Mouse (Mus musculus) left cerebral cortex, postnatal 10 days (tissue): Measurements from ENCODE around the gene Bag5. TPM values are rescaled to one million over a fixed set of nuclear protein-coding genes. Genes with fewer than 3 reads are reported as not detected.

Source experiments
- DNase-seq, 2 experiments: peaks; one replicate each; pipeline ENCODE4 v3.0.0; 2021 to 2022; ENCODE audit warnings: low spot score in 2 of 2, mixed read lengths in 1 of 2; ENCODE audit errors: extremely low spot score in 1 of 2
- intact Hi-C: fragments of 180-260 bp; cut with DNase I; formaldehyde crosslinking; loops from one replicate; pipeline ENCODE4 v1.15.1; 2025
- total RNA-seq, 2 experiments: library from RNA; stranded (reverse); gene quantifications; 2 replicates each; pipeline ENCODE4 v1.2.3; 2021

Bag5 gene
- total RNA-seq, 2 experiments from 2014 or later = 40.6 to 43.2 TPM

DNA sequence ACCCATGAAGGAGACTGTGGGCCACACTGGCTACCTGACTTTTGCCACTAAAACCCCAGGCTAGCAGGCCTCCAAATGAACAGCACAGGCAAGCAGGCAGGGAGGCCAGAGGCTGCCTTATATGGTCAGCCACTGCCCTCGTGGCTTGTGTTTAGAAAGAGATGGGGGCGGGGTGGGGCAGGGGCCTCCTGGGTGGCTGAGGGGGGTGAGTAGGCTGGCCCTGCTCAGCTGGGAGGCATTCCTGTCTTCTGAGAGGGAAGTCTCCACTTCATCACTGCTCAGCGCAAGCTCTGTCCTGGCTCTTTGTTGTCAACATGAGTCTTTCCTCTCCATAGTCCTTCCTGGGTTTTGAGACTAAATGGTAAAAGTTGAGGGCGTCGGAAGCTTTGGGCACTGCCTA, 30.3 kb downstream of the Bag5 start:
- intact Hi-C loops = no loop called here
- DNase-seq = peak in 1 of 2 experiments; percentile 47

DNA sequence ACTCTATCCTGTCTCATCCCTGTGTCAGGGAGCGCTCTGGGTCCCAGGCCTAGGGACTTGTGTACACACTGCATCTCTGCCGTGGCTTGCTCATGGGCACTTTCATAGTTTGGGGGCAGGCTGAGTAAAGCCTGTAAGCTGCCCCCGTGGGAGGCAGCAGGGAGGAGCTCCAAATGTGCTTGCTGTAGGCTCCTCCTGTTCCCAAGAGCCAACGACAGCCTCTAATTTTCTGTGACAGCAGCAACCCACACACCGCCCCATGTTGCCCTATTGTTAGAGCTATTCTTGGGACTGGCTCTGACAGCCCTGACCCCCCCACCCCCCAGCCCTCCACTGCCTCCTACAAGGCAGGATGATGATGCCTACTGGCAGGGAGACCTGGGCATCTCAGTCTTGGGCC, 31.1 kb downstream of the Bag5 start:
- DNase-seq = peak in 1 of 2 experiments; percentile 24
- intact Hi-C loops = no loop called here

DNA sequence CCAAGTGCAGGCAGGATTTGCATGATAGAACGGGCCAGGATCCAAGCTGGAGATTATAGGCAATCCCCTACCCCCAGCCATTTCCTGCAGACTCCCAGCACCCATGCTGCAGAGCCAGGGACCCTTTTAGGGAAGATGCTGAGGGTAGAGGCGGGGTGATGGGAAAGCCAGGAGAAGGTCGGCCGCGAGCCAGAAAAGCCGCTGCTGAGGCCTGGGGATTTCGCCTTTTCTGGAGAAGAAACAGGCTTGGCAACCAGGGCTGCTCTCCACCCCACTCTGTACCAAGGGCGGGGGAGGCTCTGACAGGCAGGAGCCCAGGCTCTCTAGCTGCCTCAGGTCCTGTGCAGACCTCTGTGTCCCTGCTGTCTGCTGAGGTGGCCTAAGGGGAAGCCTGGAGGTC, 31.8 kb downstream of the Bag5 start:
- peak in 1 of 2 experiments; percentile 25 for DNase-seq
- intact Hi-C loops = no loop called here

DNA sequence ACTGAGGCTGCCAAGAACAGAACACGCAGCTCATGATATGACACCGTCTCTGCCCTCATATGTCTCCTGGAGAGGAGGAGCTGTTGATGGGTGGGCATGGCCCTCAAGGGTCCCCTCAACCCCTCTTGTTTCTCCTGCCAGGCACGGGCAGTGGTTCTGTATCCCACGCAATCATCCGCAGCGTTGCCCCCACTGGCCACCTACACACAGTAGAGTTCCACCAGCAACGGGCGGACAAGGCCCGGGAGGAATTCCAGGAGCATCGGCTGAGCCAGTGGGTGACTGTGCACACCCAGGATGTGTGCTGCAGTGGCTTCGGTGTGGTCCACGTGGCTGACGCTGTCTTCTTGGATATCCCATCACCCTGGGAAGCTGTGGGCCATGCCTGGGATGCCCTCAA, 32.4 kb downstream of the Bag5 start:
- intact Hi-C loops = no loop called here
- peak in 1 of 2 experiments; percentile 22 for DNase-seq

DNA sequence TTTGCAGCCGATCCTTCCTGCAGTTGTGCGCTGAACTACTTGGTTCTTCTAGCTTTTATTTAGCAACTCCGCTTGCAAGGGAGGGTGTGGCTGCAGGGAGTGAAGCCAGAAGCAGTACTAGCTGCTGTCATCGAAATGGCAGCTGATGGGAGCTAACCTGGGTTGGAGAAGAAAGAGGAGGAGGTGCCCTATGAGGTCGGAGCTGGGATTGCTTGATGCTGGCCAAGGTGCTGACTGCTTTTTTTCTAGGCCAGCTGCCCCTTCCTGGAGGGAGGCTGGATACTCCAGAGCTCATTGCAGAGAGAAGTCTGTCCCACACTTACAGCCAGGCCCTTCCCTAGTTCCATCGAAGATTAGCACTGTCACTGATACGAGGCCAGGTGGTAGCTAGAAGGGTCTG, 34.1 kb downstream of the Bag5 start:
- intact Hi-C loops = no loop called here
- no peak for DNase-seq

DNA sequence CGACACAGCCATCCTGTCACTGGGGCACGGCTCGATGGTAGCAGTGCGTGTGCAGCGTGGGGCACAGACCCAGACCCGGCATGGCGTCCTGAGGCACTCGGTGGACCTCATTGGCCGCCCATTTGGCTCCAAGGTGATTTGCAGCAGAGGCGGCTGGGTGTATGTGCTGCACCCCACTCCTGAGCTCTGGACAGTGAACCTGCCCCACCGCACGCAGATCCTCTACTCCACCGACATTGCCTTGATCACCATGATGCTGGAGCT, 34.5 kb downstream of the Bag5 start:
- no peak for DNase-seq

DNA sequence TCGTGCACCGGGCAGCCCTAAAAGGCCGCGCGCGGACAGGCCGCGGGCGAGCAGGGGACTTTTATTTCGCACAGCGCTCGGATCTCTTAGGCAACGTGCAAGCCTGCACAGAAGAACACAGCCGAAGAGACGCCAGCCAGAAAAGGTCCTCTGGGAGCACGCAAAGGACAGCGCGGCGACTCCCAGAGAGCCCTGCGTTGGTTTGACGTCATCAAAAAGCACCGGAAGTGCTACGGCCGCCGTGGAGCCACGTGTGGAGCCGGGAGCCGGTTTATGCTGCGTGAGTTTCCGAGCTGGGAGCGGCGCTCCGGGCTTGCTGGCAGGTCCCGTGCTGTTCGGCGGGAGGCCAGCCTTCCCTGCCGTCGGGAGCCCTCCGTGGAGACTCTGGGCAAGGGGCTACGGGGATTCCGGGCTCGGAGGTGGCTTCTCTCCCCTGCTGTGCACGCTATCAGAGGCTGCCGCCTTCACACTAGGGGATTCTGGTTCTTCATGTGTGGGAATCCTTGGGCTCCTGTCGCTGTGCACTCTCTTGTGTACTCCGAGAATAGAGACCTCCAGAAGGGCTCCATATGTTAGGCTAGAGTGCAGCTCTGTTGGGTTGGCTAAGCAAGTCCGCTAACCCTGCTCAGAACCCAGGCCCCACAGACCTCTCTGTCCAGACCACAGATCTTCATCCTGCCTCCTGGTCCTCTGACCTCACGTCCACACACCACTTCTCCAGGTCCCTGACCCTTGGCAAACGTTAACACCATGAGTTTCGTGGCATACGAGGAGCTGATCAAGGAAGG, 35.0 kb downstream of the Bag5 start, which contains the start of gene Trmt61a:
Gene Trmt61a, plus strand, starts transcription at position 224 of the 788 bp plus-strand sequence.
- DNase-seq = peak; percentile 88 to 95
- intact Hi-C loops = no loop called here

More for the DNA sequence above, 34.5 kb downstream of the Bag5 start:
- intact Hi-C loops = no loop called here

DNA sequence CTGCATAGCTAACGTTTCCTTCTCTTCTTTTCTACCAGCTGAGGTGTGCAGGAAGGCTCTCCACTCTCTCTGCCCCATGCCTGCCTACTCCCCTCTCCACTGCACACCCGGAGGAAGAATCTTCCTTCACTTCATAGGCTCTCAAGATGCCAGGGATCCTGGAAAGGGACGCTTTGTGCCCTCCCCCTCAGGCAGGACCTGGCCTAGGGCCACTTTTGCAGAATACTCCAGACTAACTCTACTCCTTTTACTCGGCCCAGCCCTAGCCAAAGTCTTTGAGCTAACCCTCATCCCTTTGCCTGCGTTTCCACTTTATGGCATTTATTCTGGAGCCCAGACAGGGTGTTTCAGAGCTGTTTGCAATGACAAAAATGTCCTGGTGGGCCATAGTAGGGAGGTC, 35.6 kb downstream of the Bag5 start:
- peak in 1 of 2 experiments; percentile 64 for DNase-seq
- intact Hi-C loops = no loop called here

DNA sequence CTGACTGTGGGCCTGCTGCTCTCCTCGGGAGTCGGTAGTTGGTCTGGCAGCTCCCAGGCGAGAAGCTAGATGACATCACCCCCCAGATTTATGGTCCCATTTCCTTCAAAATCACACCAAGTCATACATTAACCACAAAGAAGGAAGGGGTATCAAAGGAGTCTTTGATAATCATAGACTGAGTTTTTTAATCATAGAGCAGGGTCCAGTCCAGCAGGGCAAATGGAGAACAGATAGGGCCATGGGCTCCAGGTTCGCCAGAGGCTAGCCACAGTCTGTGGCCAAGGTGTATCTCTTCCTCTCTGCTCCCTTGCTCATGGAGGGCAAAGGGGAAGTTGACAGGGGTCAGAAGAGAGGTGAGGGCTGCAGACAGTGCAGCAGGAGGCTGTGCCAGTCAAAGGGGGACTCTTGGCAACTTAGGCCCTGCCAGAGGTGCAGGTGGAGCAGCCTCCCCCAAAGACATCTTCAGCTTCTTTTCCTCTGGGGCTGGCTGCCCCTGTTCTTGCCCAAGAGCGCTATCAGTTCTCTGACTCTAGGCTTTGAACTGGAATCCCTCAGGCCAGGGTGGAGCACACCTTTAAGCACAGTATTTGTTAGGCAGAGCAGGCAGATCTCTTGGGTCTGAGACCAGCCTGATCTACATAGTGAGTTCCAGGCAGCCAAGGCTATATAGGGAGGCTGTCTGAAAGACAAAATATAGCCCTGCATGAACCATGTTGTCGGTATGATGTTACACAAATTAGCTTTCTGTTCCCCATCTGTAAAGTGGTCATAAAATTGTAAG, 37.1 kb downstream of the Bag5 start:
- no peak for DNase-seq
- intact Hi-C loops = no loop called here

DNA sequence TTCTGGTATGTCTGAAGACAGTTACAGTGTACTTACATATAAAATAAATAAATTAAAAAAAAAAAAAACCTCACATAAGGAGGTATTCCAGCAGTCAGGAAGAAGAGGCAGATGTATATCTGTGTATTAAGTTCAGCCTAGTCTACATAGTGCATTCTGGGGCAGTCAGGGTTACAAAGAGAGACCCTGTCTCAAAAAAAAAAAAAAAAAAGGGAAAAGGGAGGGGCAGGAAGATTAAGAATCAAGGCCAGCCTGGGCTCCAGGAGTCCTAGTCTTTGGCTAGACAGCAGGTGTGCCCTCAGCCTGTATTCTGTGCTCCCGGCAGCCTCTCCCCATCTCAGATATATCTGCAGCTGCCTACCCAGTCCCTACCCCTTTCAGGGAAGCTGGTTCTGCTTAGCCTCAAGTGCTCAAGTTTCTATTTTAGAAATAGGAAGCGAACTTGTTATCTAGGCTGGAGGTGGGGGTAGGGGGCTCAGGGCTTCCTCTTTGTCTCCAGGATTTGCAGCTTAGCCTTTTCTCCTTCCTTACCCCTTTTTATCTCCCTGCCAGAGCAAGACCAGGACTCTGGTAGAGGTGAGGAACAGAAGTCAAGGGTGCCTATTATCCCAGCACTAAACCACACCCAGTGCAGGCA, 38.1 kb downstream of the Bag5 start:
- intact Hi-C loops = loop anchor here (5.0 kb wide), 1 partner anchor 37 kb away; the partner anchor contains the start of genes Apopt1 and Bag5
- no peak for DNase-seq

DNA sequence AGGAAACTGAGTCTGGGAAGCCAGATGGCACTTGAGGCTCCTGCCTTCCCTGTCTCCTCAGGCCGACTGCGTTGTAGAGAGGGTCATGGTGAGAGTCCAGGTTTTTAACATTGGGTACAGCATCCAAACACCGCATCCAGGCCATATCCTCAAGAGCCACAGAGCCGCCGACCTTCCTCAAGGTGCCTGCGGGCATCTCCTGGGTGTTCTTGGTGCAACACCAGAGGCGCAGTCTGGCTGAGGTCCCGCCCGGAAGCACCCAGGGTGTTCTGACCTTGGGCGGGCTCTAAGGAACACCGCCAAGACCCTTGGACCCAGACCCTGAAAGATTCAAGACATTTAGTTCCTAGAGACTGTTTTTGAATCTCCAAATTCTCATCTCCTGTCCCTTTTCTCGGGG, 40.5 kb downstream of the Bag5 start:
- peak in 1 of 2 experiments; percentile 54 for DNase-seq
- intact Hi-C loops = loop anchor here (5.0 kb wide), 1 partner anchor 40 kb away; the partner anchor contains the start of genes Apopt1 and Bag5

DNA sequence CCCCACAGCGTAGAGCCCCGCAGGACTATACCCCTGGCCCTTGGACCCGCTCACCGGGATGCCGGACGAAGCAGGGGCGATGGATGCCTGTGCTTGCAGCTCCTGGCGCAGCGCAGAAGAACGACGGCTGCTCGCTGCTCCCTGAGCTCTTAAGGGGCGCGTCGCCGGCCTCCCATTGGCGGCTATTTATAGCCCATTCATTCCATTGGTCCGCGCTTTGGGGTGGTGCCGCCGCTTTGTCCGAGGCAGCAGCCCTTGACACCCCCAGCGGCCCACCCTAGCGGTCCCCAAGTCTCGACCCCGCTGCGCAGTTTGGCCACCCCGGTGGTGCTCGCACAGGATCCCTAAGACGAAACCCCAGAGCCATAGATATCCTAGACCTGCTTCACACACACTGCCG, 40.9 kb downstream of the Bag5 start, which contains the start of gene Ckb:
Gene Ckb, minus strand, starts transcription at position 163 of the 400 bp plus-strand sequence.
- DNase-seq = peak; percentile 93 to 95
- intact Hi-C loops = loop anchor here (5.0 kb wide), 1 partner anchor 40 kb away; the partner anchor contains the start of genes Apopt1 and Bag5

DNA sequence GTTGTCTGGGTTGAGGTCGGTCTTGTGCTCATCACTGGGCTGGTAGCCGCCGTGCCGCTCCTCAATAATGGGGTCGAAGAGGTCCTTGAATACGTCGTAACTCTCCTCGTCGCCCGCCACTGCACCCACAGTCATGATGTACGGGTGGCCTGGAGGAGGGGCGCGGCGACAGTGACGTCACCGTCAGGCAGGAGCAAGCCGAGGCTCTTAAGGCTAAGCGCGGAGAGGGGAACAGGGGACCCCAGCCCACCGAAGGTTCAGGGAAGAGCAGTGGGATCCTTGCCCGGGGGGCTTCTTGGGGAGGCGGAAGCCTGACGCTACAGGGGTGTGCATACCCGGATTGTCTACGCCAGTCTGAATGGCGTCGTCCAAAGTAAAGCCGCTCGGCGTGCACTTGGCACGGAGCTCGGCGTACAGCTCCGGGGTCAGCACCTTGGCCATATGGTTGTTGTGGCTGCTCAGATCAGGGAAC, 41.6 kb downstream of the Bag5 start:
- DNase-seq = peak; percentile 79 to 89
- intact Hi-C loops = loop anchor here (5.0 kb wide), 1 partner anchor 41 kb away; the partner anchor contains the start of genes Apopt1 and Bag5

DNA sequence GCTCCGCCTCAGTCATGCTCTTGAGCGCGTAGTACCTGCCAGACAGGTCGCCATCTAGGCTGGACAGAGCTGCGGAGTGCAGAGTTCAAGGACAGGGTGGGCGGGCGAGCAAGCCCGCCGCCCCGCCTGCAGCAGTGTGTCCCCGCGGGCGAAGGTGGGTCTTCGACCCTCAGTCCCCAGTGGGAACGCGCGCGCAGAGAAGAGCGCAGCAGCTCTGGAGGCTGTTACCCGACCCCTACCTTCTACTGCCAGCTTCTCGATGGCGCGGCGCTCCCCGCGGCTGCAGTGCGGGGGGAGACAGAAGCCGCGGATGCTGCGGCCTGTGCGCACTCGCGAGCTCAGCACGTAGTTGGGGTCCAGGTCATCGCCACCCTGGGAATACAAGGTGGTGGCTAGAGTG, 42.1 kb downstream of the Bag5 start:
- DNase-seq = peak in 1 of 2 experiments; percentile 49
- intact Hi-C loops = loop anchor here (5.0 kb wide), 1 partner anchor 41 kb away; the partner anchor contains the start of genes Apopt1 and Bag5

DNA sequence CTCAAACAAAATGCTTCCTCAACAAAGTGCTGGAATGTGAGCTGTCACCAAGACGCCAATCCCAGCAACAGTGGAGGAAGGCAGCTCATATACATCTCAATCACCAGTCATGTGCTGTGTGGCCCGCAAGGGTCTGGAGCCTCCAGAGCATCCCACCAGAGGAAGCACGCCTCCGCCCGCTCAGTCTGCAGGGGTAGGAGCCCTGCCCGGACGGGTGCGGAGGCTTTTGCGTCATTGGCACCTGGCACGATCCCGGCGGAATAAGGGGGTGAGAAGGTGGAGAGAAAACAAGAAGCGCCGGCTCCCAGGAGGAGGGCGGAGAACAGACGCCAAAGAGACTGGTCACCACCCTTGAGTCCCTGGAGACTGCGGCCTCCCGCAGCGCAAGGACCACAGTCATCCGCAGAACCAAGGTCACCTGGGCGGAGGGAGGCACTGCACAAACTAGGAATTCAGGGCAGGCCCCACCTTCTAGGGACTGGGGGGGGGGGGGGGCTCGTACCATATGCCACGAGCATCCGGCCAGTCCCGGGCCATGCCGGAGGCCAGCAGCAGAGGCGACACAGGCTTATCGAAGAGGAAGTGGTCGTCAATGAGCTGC, 42.6 kb downstream of the Bag5 start:
- intact Hi-C loops = loop anchor here (5.0 kb wide), 1 partner anchor 42 kb away; the partner anchor contains the start of genes Apopt1 and Bag5
- peak in 1 of 2 experiments; percentile 76 for DNase-seq

DNA sequence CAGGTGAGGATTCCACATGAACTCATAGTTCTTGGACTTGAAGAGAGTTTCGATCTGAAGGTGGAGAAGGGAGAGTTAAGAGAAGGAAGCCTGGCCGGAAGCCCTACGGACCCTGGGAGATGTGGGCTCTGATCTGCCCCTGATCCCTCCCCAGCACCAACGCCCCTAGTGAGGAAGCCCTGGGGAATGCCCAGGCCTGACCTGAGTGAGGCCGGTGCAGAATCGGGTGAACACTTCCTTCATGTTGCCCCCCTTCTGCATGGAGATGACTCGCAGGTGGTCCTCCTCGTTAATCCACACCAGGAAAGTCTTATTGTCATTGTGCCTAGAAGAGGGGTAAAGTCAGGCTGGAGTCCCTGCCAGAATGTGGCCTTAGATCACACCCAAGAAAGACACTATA, 43.1 kb downstream of the Bag5 start:
- intact Hi-C loops = loop anchor here (5.0 kb wide), 1 partner anchor 42 kb away; the partner anchor contains the start of genes Apopt1 and Bag5
- DNase-seq = no peak

DNA sequence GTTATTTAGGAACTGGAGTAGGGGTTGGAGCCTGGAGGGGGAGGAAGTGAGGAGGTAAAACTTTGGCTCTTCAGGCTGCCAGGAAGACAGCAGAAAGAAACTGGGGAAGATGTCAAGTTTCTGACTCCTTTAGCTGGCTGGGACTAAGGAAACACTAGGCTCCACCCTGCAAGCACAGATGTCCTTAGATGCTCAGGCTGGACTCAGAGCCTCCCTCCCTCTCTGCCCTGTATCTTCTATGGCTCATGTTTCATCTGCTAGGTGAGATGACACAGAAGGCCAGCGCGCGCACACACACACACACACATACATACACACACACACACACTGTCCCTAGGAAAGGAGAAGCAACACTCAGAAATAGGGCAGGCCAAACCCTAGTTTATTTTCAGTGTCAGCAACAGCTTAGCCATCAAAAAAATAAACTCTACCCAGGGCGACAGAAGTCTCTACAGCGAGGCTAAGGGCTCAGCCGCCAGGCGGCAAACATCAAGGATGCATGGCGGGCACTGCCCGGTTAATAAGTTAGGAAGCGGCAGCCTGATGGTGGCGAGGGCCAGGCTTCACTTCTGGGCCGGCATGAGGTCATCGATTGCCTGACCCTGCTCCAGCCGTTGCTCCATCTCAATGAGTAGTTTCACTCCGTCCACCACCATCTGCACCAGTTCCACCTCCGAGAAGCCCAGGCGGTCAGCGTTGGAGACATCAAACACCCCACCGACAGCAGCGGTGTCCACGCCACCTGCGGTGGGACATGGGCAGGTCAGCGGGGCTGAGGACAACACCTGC, 43.9 kb downstream of the Bag5 start:
- intact Hi-C loops = loop anchor here (1.0 kb wide), 1 partner anchor 27 kb away; no protein-coding TSS in a partner anchor
- no peak for DNase-seq
